Mouse (Mus musculus): Measurements from ENCODE around the gene Nrxn2.

Nrxn2 gene

DNA sequence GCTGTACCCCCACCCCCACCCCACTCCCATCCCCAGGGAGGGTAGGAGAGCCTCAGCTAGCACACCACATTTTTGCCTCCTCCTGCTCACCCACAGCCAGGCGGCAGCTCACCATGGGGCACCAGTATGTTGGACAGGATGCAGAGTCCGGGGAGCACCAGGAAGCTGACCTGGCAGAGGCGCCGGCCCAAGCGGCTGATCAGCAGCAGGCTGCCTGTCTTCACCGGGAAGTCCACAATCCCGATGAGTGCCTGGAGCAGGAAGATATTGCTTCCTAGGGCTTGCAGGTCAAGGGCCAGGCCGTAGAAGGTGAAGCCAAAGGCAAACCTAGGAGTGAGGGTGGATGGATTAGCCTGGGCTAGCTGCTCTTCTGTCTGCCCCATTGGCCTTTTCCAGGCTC, 119.0 kb downstream of the Nrxn2 start:
- in situ Hi-C loops (cut with MboI, MseI) = loop anchor here (10.0 kb wide), 1 partner anchor 277 kb away; no protein-coding TSS in a partner anchor

DNA sequence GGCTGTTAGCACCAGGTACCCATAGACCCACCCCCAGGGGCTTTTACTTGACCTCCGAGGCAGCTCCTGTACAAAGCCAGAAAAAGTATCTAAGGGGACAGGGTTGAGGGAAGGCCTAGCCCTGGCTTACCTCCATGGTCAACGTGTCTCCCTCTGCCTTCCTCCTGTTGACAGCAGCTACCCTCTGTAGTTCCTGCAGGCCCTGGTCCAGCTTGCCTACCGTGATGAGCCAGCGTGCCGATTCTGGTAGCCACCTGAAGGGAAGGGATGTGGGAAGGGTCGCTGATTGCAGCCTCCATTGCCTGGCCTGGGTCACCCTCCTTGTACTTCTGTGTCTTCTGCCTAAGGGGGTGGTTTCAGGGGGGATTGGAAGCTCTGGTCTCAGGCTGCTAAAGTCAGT, 120.0 kb downstream of the Nrxn2 start:
- in situ Hi-C loops (cut with MboI, MseI) = loop anchor here (10.0 kb wide), 1 partner anchor 276 kb away; no protein-coding TSS in a partner anchor

DNA sequence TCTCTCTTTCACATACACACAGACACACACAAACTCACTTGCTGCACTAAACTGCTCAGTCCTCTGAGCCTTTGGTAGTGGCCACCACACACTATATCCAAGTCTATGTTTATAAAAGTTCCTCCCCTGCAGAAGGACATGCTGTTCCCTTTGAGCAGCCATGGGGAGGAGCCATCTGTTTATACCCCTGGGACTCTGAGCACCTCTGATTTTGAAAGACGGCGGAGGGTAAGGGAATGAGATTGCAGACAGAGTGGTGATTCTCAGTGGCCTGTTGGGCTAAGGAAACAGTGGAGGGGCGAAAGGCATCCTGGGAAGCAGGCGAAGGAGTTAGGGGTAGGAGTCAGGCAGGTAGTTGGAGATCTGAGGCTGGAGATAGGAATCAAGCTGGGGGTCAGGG, 121.1 kb downstream of the Nrxn2 start:
- in situ Hi-C loops (cut with MboI, MseI) = loop anchor here (10.0 kb wide), 1 partner anchor 275 kb away; no protein-coding TSS in a partner anchor

DNA sequence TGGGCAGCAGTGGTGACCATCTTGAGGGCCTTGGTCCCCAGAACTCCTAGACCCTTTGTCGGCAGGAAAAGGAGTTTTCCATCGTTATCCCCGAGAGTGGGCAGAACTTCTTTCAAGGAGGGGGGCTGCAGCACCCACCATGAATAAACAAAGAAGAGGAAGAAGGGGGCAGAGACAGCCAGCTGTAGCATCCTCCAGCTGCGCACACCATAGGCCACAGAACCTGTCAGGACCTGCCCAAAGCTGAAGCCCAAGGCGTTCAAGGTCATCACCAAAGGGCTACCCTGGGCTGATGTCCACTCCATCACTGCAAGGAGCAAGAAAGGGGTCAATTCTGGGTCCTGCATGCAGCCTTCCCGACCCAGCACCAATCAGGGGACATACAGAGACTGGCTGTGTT, 121.7 kb downstream of the Nrxn2 start:
- in situ Hi-C loops (cut with MboI, MseI) = no loop called here

DNA sequence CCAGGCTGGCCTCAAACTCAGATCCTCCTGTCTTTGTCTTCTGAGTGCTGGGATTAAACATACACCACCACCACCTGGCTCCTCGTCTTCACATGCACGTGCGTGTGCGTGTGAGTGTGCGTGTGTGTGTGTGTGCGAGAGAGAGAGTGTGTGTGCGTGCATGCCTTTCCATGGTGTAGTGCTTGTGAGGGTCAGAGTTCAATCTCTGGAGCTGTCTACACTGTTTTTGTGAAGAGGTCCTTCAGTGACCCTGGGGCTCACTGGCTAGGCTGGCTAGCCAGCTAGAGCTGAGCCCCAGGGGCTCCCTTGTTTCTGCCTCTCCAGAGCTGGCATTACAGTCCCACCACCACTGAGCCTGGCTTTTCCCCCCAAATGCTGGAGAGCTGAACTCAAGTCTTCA, 123.0 kb downstream of the Nrxn2 start:
- in situ Hi-C loops (cut with MboI, MseI) = no loop called here

DNA sequence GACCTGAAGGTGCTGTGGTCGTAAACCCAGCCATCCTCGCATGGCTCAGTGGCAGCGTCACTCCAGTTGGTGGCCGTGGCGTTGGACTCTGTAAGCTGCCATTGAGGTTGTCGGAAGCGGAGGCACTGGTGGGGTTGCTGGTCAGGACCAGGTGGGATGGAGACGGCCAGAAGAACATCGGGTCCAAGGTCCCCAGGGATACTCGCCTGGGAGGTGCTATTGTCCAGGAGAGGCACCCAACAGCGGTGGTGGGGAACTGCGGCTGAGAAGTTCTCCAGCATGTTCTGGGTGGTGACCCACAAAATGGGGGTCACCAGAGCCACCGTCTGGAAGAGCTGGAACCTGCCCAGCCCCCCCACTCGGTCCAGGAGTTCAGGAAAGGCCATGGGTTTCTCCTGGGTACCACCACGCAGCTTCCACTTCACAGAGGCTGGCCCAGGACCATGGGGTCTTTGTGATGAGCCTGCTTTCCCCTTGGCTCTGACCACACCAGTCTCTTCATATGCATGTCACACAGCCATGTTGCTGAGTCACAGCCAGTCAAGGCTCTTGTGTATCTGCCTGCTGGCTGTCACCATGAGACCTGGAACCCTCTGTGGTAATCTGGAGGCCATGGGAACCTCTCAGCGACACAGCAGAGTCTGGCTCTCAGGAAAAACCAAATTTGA, 124.0 kb downstream of the Nrxn2 start, which contains the start of gene Slc22a12:
TSS of gene Slc22a12 (minus strand) at position 666 of the 668 bp plus-strand sequence.
- in situ Hi-C loops (cut with MboI, MseI) = no loop called here

DNA sequence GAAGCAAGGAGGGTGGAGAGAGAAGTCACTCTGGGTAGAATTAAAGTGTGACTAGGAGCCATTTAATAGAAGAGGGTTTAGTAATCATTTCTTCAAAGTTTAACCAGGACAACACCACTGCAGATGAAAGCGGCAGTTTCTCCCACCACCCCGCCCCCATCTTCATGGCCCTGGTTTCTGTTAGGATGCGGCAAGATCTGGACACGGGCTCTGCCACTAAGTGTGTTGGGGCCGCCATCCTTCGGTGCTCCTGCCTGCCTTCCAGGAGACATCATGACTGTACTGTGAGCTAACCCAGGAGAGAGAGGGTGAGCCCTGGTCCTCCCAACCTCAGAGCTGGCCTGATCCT, 124.5 kb downstream of the Nrxn2 start:
- in situ Hi-C loops (cut with MboI, MseI) = no loop called here

DNA sequence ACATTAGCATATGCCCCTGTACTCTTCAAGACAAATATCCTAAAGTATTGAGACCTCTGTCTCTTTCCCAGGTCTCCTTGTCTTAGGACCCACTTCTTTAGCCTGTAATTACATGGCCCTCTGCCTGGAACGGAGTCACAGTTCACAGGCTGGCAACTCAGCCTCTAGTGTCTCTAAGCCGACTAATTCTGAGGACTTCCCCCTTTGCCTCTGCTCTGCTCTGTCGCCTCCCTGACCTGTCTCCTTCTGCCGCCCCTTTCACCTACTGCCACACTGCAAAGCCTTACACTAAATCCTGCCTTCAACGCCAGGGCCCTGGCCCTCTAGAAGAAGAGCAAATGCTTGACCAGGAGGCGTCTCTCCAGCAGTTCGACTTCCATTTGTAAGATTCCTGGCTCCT, 125.0 kb downstream of the Nrxn2 start:
- in situ Hi-C loops (cut with MboI, MseI) = no loop called here

DNA sequence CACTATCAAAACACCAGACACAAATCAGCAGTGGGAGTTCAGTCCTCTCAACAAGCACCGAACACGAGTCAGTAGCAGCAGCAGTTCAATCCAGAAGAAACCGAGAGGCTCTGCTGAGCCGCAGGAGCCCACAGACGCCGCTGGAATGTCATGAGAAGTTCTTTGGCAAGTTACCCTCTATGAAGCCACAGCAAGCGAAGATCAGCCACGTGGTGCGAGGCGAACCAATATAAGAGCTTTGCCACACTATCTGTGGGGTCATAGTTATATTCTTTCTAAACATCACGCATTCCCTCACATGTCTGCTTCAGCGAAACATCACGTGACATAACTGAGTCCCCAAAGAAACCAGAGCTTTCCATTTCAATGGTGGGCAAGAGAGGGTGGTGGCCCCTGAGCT, 126.2 kb downstream of the Nrxn2 start:
- in situ Hi-C loops (cut with MboI, MseI) = no loop called here

DNA sequence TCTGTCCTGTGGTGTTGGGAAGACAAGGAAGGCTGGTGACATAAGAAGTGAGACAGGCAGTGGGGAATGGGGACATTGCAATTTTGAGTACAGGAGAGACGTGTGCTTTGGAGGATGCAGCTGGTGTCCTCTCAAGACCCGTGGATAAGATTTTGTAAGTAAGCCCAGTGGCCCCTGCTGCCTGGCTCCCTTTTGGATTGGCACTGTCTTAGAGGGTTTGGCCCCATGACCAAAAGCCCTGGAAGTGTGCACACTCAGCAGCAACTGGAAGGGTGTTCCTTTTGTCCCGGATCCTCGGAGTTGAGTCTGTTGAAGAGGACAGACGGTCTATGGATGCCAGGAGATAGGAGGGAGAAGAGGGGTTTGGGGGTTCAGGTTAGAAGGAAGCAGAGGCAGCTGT, 127.0 kb downstream of the Nrxn2 start:
- in situ Hi-C loops (cut with MboI, MseI) = no loop called here

DNA sequence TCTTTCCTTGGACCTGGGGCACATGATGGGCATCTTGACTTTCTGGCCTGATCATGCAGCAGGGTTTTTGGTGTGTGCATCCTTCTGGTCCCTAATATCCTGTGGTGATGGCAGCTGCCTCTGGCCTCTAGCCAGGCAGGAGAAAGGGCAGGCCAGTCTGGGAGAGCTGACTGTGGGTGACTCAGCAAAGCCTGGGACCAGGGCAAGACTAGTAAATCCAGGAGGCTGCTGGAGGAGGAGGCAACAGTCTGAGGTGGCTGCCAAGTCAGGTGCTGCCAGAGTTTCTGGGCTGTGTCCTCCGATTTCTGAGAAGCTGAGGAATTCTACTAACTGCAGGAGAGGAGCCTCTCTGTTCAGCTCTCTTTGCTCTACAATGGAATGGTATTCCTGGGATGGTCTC, 127.6 kb downstream of the Nrxn2 start:
- in situ Hi-C loops (cut with MboI, MseI) = no loop called here

DNA sequence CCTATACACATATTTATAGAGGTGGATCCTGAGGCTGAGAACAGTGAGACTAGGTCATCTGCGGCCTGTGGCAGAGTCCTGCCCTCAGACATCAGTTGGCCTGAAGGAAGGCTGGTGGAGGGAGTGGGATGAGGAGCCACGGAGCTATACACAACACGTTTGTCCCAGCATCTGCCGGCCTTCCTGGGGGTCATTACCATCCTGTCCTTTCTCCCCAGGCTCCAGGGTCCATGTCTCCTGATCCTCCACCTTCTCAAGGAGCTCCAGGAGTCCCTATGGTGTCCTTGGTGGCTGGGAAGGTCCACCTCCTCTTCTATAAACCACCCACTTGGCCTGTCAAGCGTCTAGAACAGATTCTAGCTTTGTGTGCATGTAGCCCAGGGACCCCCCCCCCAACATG, 129.3 kb downstream of the Nrxn2 start:
- in situ Hi-C loops (cut with MboI, MseI) = no loop called here

DNA sequence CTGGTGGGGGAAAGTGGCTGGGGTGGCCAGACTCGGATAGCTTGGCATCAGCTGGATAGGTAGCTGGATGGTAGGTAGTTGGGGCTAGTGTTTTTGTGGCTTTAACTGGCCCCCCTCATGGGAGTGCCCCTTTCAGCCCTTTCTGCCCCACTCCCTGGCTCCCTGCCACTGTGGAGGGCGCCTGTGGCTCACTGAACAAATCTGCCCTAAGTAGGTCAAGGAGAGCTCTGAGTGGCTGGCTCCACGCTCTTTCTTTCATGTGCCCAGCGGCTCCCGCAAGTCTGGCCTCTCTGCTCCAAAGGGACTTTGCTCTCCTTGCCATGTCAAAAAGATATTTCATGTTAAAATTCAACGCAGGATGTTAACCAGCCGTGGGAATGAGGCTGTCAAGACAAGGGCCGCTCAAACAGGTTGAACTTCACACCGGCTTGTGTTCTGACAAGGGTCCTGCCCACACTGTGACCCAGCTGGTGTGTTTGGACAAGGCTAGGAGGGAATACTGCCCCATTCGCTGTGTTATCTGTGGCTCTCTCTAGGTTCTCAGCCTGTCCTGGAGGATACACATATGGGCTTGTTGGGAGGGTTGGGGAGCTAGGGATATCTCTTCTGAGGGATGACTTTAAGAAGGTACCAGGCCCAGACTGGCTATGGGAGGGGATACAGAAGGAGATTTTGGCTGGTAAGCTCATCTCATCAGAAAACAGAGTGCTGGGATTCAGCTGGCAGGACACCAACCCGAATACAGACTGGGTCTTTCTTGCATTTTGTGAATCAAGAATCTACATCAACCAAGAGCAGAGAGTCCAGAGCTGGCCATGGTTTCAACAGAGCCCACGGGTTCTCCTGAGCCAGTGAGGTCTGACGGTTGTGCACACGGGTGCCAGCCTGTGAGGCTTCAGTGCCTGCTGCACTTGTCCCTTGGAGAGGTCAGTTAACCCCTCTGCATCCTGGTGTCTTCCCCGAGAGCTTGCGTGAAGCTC, 130.2 kb downstream of the Nrxn2 start:
- in situ Hi-C loops (cut with MboI, MseI) = no loop called here

DNA sequence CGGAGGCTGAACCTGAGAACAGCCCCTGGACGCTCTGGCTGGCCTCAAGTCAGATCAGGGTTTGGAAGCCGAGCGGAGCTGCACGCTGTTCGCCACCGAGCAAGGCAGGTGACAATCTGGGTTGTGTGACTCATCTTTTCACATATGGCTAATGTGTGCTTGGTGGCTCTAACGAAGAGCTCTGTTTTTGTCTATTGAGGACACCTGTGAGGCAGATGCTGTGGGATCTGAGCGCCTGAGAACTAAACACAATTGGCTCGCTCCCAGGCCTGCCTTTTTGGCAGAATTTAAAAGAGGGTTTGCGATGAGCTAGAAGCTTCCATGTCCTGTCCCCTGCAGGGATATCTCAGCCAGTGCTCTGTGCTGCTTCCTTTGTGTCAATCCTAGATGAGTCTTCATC, 131.0 kb downstream of the Nrxn2 start:
- in situ Hi-C loops (cut with MboI, MseI) = no loop called here

DNA sequence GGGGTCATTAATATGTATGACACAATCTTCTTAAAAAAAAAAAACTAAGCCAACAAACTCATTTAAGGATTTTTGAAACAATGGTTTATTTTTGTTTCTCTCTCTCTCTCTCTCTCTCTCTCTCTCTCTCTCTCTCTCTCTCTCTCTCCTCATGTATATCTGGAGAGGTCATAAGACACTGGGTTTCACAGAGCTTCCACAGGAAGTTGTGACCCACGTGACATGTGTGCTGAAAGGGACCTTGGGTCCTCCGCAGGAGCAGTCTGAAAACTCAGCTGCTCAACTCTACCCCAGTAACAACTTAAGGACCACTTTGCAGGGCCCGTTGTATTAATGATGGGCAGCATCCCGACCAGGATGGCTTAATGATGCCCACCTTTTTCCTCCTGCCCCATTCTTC, 132.7 kb downstream of the Nrxn2 start:
- in situ Hi-C loops (cut with MboI, MseI) = no loop called here

DNA sequence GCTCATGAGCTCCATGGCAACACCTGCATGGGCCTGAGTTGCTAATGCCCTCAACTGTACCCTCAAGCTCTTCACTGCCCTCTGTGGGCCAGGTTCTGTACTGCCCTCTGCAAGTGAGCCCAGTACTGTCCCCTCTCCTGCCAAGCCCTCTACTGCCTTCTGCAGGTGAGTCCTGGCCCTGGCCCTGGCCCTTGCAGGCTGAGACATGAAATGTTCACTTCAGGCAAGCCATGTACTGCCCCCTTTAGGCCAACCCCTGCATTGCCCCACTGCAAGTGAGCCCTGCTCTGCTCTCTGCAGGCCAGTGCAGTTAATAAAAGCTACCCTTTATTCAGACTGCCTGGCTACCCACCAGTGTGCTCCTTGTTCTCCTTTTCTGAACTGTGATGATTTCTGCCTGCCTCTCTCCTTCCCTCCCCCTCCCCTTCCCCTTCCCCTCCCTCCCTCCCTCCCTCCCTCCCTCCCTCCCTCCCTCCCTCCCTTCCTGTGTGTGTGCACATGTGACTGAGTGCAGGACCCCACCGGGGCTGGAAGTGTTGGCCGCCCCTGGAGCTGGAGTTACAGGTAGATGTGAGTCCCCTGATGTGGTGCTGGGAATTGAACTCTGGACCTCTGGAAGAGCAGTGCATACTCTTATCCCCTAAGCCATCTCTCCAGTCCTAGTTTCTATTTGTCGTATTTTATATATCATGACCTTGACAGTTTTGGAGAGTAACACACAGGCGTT, 133.9 kb downstream of the Nrxn2 start:
- in situ Hi-C loops (cut with MboI, MseI) = no loop called here

DNA sequence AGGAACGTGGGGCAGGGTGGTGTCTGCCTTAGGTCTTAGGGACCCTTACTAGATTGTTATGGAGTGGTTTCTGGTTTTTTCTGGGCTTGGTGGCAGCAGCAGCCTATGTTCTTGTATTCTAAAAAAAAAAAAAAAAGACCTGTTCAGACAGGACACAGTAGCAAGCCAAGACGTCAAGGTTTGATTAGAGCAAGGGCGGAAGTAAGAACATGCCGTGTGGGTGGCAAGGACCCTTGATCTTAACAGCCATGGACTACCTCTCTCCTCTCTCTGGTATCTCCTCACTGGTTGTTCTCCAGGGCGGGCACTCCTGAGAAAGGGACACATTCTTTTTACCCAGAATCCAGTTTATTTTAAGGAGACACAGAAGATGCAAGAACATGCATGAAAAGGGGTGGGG, 134.6 kb downstream of the Nrxn2 start:
- in situ Hi-C loops (cut with MboI, MseI) = no loop called here

DNA sequence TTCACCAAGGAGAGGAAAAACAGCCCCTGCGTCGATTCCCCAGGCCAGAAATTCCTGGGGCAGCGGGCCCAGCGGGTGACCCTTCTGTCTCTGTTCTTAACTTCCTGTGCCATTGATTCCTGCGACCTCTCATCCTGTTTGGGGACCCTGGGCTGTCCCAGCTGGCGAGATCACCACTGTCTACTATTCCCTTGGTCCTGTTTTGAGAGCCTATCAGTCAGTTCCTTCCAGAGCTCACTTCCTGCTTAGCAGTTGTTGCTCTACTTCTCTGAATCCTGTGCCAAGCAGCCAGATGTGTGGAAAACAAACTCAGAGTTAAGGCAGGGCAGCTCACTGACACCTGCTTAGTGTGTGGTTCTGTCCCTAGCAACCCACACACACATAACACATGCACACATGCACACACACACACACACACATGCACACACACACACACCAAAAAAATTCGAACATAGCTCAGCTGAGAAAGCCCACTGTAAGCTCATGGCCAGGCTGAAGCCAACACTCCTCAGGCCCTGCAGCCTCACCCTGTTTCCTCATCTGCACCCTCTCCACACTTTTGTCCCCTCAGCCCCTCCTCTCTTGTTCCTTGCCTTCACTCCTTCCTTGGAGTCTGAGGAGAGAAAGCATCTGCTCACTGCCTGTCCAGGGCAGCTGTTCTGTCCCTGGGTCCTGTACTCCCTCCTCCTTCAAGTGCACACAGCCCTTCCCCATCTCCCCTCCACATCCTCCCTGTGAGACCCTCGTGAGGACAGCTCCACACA, 135.5 kb downstream of the Nrxn2 start:
- in situ Hi-C loops (cut with MboI, MseI) = no loop called here

DNA sequence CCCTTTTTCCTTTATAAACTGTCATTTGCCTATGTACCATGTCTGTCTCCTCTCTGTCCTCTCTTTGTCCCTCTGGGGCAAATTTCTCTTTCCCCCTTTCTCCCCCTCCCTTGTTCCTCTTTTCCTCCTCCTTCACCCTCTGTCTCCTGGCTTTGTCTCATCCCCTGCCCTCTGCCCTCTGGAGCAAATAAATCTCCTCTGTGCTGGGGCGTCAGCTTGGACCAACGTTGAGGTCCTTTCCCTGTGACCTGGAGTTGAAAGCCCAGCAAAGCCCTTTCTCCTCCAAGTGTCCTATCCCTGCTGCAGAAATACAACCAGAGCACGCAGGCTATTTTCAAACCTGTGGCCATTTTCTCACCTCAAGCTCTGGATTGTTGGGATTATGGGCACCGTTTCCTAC, 141.0 kb downstream of the Nrxn2 start:
- in situ Hi-C loops (cut with MboI, MseI) = no loop called here

DNA sequence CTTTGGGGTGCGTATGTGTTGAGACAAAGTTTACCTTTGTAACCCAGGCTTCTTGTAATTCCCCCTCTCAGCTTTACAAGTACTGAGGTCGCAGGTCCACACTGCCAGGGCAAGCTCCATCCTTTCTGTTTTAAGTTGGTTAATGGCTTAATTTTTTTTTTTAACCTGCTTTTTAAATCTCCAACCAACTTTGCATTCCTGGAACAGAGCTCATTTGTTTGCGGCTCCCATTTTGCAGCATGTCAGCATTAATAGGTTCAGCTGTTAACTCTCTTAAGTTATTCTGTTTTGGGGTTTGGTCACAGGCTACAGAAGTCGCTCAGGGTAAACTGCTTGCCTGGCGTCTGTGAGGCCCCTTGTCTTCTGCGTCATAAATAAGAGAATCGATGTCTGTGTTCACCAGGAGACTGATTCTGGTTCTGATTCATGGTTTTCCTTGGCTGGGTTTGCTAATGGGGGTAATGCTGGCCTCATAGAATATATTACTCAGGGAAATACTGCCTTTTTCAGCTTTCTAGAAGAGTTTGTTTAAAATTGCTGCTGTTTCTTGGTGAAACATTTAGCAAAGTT, 141.8 kb downstream of the Nrxn2 start:
- in situ Hi-C loops (cut with MboI, MseI) = no loop called here

DNA sequence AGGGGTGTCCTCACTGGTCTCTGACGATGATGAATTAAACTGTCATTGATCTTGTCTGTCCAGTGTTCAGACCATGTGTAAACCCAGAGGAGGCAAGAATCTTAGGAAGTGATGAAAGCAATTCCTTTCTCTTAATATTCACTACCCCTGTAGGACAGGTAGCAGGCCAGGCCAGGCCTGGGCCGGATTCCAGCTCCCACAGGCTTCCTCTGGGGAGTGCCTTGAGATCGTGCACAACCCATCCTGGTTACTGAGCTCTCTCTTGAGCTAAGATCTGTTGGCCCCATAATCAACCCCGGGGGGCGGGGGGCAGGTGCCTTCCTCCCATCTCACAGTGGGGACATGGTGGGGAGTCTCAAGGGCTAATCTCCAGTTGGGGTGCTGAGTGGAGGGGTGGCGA, 146.6 kb downstream of the Nrxn2 start:
- in situ Hi-C loops (cut with MboI, MseI) = no loop called here
